Mouse (Mus musculus) limb, embryonic 13.5 days (tissue): Measurements from ENCODE around the gene Pcdh11x. TPM values are rescaled to one million over a fixed set of nuclear protein-coding genes. Genes with fewer than 3 reads are reported as not detected.
"Not testable (repeated sequence)": the region's sequence is repeated elsewhere in the genome, so short reads cannot be mapped to it uniquely, and the experiment has no call there.

Experiments used
- ATAC-seq: fragments of 200-750 bp; cut with Nextera tagmentation; 2 replicates; pipeline ENCODE4 v1.8.0; 2017; ENCODE audit warnings: low read depth, moderate number of reproducible peaks, moderate TSS enrichment; ENCODE audit not compliant: low FRiP score
- H3K27ac ChIP-seq: fragments of 300-500 bp; sonication (generic); 2 replicates; pipeline ENCODE4 v1.5.1; 2015; ENCODE audit warnings: inconsistent platforms, mild to moderate bottlenecking, moderate library complexity
- H3K27me3 ChIP-seq: fragments of 300-500 bp; sonication (generic); 2 replicates; pipeline ENCODE4 v1.6.1; 2015; ENCODE audit warnings: mild to moderate bottlenecking, inconsistent platforms
- H3K36me3 ChIP-seq: fragments of 300-500 bp; sonication (generic); 2 replicates; pipeline ENCODE4 v1.6.1; 2015; ENCODE audit warnings: inconsistent platforms, mild to moderate bottlenecking, moderate library complexity
- H3K4me1 ChIP-seq: fragments of 300-500 bp; sonication (generic); 2 replicates; pipeline ENCODE4 v1.6.1; 2015; ENCODE audit warnings: inconsistent platforms
- H3K4me2 ChIP-seq: fragments of 300-500 bp; sonication (generic); replicated peaks from 2 replicates; pipeline ENCODE4 v1.6.1; 2015; ENCODE audit warnings: inconsistent platforms, mild to moderate bottlenecking, moderate library complexity
- H3K4me3 ChIP-seq: fragments of 300-500 bp; sonication (generic); 2 replicates; pipeline ENCODE4 v1.5.1; 2015; ENCODE audit warnings: moderate library complexity, mild to moderate bottlenecking, inconsistent platforms
- H3K9ac ChIP-seq: fragments of 300-500 bp; sonication (generic); 2 replicates; pipeline ENCODE4 v1.6.1; 2015; ENCODE audit warnings: mild to moderate bottlenecking, inconsistent platforms
- H3K9me3 ChIP-seq: fragments of 300-500 bp; sonication (generic); 2 replicates; pipeline ENCODE4 v1.6.1; 2016; ENCODE audit warnings: inconsistent platforms
- WGBS: fragments of 180-500 bp; shearing (Covaris S2); methylation state at CpG from one replicate; pipeline ENCODE4 v1.1.7; 2015; 5-methylcytosine and 5-hydroxymethylcytosine counted together
- polyA plus RNA-seq: library from polyadenylated mRNA; unstranded; fragments of >200 nt; fragmentation: Nextera tagmentation; extraction: Ambion mirVana; gene quantifications from 2 replicates; pipeline ENCODE4 v1.2.1, GENCODE M21; 2015

Gene Pcdh11x
- polyA plus RNA-seq = 8.8 and 11.0 TPM in 2 replicates

DNA sequence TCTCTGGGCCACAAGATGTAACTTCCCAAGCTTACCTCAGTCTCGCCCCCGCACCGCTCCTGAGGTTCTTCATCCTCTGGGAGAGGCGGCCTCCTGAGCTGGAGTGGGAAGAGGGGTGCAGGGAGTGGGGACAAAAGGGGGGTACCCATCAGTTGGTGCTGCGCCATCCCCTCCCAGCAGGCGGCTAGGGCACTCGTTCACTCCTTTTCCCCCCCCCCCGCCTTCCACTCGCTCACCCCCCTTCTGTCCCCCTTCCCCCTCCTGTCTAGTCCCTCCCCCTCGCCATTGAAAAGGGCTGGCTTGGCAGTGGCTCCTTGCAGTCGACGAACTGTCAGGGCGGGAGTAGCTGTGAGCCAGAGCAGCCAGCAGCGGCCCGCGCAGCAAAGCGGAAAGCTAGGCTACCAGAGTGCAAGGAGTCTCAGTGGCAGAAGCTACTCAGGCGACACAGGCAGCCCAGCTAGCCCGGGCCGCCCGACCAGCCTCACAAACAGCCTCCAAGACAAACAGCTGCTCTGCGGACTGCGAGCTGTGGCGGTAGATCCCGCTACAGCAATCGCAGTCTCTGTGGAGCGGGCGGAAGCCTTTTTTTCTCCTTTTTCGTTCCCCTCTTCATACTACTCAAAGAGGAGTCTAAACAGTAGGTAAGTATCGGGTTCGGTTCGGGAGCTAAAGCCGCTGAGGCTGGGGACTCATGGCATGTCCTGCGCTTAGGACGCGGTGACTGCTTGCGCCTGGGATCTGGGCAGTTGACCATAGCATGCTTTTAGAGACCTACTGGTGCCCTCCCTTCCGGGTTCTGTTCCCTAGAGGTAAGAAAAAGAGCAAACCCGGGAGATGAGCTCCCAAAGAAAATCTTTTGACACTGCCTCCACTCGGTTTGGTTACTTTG is at the start of gene Pcdh11x:
Gene Pcdh11x (plus strand): TSS at position 249 of the 889 bp plus-strand sequence.
- no peaks in the 10 kb centered on the region for H3K9me3 ChIP-seq
- 0 out of 2 replicates have a peak, but pooled peaks cover 3% of the 10 kb centered on the region for H3K4me1 ChIP-seq
- 10% methylated on average over 33 of the region's 40 CpGs for WGBS
- peak within 1 kb of the TSS; percentile 62 for H3K9ac ChIP-seq
- H3K27ac ChIP-seq = no peak within 1 kb of the TSS
- H3K27me3 ChIP-seq = peaks cover 9% of the 10 kb centered on the region
- peak within 1 kb of the TSS; percentile 72 for H3K4me2 ChIP-seq
- ATAC-seq = peak; percentile 87
- no peaks in the 10 kb centered on the region for H3K36me3 ChIP-seq
- H3K4me3 ChIP-seq = peak within 1 kb of the TSS; percentile 51

DNA sequence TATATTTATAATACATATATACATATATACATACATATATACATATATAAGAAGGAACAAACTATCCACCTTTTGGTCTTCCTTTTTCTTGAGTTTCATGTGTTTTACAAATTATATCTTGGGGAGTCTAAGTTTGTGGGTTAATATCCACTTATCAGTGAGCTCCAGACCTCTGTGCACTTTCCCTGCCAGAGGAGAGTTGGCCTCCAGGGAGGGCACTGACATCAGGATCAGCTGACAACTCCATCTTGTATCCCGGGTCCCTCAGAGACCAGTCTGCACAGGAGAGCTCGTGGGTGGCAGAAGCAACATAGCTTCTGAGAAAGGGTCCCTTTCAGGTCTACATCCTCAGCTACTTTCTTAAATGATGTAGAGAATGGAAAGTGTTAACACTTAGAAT is 30.0 kb upstream of the Pcdh11x start:
- Histone ChIP-seq H3K9ac (no peak overlapping the region), H3K27me3 (no peaks in the 10 kb centered on the region), H3K4me2 (no peak overlapping the region), H3K4me1 (no peaks in the 10 kb centered on the region), H3K4me3 (no peak overlapping the region), H3K9me3 (no peaks in the 10 kb centered on the region), H3K27ac (no peak overlapping the region), H3K36me3 (no peaks in the 10 kb centered on the region)
- no peak for ATAC-seq
- WGBS = 78% methylated on average over 2 of the region's 2 CpGs

DNA sequence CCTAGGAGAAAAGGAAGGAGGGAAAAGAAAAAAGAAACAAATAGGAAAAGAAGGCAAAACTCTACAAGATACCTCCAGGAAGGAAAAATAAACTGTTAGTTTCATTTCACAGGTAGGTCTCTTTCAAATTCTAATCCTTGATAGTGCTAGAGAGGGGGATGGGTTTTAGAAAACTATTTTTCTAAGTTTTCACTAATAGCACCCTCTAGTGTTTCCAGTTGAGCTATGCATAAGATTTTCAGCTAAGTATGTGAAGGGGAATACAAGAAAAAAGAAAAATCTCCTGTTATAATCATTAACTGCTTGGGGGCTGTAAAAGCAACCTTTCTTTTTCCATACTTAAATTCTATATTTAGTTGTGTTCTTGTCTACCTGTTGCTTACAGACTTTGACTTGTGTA is 4.5 kb upstream of the Pcdh11x start:
- Histone ChIP-seq H3K4me1 (no peaks in the 10 kb centered on the region), H3K9ac (no peak overlapping the region), H3K4me3 (no peak overlapping the region), H3K36me3 (no peaks in the 10 kb centered on the region), H3K9me3 (no peaks in the 10 kb centered on the region), H3K4me2 (no peak overlapping the region), H3K27ac (no peak overlapping the region), H3K27me3 (peaks cover 3% of the 10 kb centered on the region; the same call in 1 of the 2 replicates)
- no peak for ATAC-seq

DNA sequence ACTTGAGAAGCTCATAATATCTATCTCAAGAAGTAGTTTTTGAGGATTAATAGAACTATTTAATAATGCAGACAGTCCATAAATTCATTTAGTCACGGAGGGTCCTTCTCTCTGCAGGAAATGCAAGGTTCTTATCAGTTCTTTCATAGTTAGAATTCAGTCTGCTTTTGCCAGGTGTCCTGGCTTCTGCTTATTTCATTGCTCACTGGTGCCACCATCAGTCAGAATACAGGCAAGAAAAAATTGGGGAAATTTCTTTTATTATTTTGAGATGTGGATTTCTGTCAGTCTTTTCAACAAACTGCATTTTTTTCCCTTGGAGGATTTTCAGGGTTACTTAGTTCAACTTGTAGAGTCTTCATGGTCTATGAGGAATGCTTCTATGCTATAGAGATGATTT is 2.6 kb upstream of the Pcdh11x start:
- Histone ChIP-seq H3K27me3 (peaks cover 9% of the 10 kb centered on the region), H3K4me2 (no peak overlapping the region), H3K4me3 (no peak overlapping the region), H3K9ac (no peak overlapping the region), H3K9me3 (no peaks in the 10 kb centered on the region), H3K27ac (no peak overlapping the region), H3K4me1 (0 out of 2 replicates have a peak, but pooled peaks cover 3% of the 10 kb centered on the region), H3K36me3 (no peaks in the 10 kb centered on the region)
- WGBS = 0% methylated on average over 1 of the region's 1 CpGs
- ATAC-seq = no peak

DNA sequence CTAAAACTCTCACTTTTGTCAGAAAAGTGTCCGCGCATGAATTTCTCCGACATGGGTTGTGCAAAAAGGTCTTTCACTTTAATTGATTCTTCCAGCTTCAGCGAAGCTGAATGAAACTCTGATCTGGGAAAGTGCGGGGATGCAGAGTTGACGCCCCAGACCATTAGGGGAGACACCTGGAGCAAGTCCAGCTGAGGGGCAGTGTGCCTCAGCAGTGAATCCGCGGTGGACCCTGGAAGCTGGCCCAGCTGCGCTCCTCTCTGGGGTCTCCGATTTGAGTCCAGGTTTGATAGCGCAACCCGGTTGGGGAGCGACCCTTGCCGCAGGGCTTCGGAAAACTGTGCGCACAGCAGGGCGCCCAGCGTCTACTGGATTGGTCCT is 831 bp downstream of the Pcdh11x start:
- Histone ChIP-seq H3K9me3 (no peaks in the 10 kb centered on the region), H3K27me3 (peaks cover 9% of the 10 kb centered on the region), H3K27ac (no peak overlapping the region), H3K36me3 (no peaks in the 10 kb centered on the region), H3K4me3 (peak overlapping the region; percentile 51), H3K4me2 (peak overlapping the region; percentile 72), H3K9ac (peak overlapping the region; percentile 62; the same call in 1 of the 2 replicates), H3K4me1 (0 out of 2 replicates have a peak, but pooled peaks cover 3% of the 10 kb centered on the region)
- ATAC-seq = no peak
- 10% methylated on average over 18 of the region's 18 CpGs for WGBS

DNA sequence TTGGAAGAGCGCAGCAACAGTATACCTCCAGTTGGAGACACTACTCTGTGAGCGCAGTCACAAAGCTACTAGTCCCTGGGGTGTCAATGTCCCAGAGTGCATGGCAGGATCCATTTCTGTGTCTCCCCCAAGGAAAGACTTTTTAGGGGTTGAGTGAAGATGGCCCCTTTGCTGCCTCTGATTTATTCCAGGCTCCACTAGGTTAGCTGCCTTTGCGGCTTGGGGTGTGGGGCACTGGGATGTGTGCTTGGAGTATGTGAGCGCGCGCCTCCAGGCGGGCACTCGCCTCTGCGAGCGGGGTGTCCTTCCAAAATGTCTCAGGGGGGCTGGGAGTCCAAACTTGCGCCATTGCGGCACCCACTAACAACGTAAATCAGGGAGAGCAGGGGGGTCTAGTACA is 1.6 kb downstream of the Pcdh11x start:
- 10% methylated on average over 13 of the region's 13 CpGs for WGBS
- Histone ChIP-seq H3K27me3 (peaks cover 9% of the 10 kb centered on the region), H3K4me1 (0 out of 2 replicates have a peak, but pooled peaks cover 3% of the 10 kb centered on the region), H3K4me3 (peak overlapping the region; percentile 51), H3K4me2 (peak overlapping the region; percentile 72), H3K27ac (no peak overlapping the region), H3K9me3 (no peaks in the 10 kb centered on the region), H3K36me3 (no peaks in the 10 kb centered on the region), H3K9ac (no peak overlapping the region)
- ATAC-seq = no peak

DNA sequence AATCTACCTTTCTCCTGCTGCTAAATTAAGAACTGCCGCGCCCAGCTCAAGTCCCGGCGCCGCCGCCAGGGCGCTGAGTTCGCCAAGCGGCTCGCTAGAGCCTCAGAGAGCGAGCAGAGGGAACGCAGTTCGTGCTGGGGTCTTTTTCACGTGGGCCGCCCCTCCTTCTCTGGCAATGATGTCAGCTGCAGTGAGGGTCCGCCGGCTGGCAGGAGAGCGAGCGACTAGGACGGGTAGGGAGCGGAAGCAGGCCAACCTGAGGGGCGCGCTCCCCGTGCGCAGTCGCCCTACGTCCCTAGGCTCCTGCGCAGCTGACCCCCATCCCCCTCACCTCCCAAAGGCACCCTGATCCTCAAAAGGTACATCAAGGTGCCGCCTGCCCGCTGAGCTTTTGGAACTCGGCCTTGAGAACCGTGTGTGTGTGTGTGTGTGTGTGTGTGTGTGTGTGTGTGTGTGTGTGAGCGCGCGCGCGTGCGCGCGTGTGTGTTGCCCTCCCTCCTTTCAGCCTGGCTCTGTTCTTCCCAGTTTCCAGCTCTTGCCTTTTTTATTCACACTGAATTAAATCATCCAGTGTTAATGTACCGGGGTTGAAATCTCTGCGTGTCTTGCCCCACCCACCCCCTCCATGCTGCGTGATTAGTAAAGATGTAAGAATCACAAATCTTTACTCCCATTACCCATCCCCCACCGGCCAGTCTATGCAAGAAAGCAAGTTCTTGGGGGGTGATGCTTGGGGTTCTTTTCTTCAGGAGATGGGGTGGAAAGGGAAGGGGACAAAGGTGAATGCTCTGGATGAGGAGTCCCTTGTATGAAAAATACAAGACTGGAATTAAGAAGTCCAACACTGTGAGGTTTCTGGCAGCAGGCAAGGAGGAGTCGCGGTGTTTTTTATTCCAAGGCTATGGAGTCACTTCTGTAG is 3.0 kb downstream of the Pcdh11x start:
- Histone ChIP-seq H3K9ac (peak overlapping the region; percentile 56; the same call in 1 of the 2 replicates), H3K27ac (no peak overlapping the region), H3K4me3 (peak overlapping the region; percentile 51), H3K4me2 (peak overlapping the region; percentile 72), H3K9me3 (no peaks in the 10 kb centered on the region), H3K36me3 (no peaks in the 10 kb centered on the region), H3K27me3 (peaks cover 9% of the 10 kb centered on the region), H3K4me1 (0 out of 2 replicates have a peak, but pooled peaks cover 3% of the 10 kb centered on the region)
- WGBS = 5% methylated on average over 34 of the region's 46 CpGs
- ATAC-seq = peak; percentile 70

- no peaks in the 10 kb centered on the region for H3K36me3 ChIP-seq
- no peaks in the 10 kb centered on the region for H3K4me1 ChIP-seq
- H3K4me2 ChIP-seq = no peak overlapping the region
- 66% methylated on average over 2 of the region's 2 CpGs for WGBS
- H3K9me3 ChIP-seq = no peaks in the 10 kb centered on the region
- H3K27me3 ChIP-seq = no peaks in the 10 kb centered on the region
- H3K27ac ChIP-seq = no peak overlapping the region
- H3K4me3 ChIP-seq = no peak overlapping the region
- no peak overlapping the region for H3K9ac ChIP-seq
- no peak for ATAC-seq
Observed at GRCm38 (mm10) chrX:120301469-120302175, 11.6 kb downstream of the Pcdh11x start.

DNA sequence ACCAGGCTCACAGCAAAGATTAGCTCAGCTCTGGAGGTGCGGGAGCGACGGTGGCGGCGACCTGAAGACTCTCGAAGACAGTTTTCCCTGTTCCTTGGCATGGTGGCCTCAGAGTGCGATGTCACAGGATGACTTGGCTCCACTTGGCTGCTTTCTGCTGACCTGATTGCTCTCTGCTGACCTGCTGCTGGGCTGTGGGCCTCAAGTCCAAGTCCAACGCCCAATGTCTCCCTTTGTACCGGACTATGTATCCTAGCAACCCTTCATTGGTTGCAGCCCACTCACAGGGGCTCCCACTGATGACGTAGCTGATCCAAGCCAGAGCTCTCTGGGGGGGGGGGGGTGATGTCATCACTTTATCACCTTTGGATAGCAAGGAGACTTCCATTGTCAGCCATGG is 22.9 kb downstream of the Pcdh11x start, which contains the start of gene H2afb3:
Gene H2afb3 (minus strand): TSS at position 101 of the 400 bp plus-strand sequence.
- H3K4me1 ChIP-seq, H3K27me3 ChIP-seq, H3K9ac ChIP-seq, H3K4me2 ChIP-seq, H3K27ac ChIP-seq, H3K4me3 ChIP-seq, H3K9me3 ChIP-seq, H3K36me3 ChIP-seq, ATAC-seq: not testable (repeated sequence)
- 89% methylated on average over 8 of the region's 10 CpGs for WGBS

GRCm38 (mm10) chrX:120466225-120466624 is 176.2 kb downstream of the Pcdh11x start:
- H3K4me2 ChIP-seq = no peak overlapping the region
- no peak for ATAC-seq
- no peak overlapping the region for H3K4me3 ChIP-seq
- H3K4me1 ChIP-seq = no peaks in the 10 kb centered on the region
- no peaks in the 10 kb centered on the region for H3K27me3 ChIP-seq
- H3K27ac ChIP-seq = no peak overlapping the region
- no peaks in the 10 kb centered on the region for H3K36me3 ChIP-seq
- H3K9ac ChIP-seq = no peak overlapping the region
- 61% methylated on average over 1 of the region's 1 CpGs for WGBS
- no peaks in the 10 kb centered on the region for H3K9me3 ChIP-seq

GRCm38 (mm10) chrX:120486428-120486827 is 196.4 kb downstream of the Pcdh11x start:
- no peaks in the 10 kb centered on the region for H3K27me3 ChIP-seq
- no peak for ATAC-seq
- no peaks in the 10 kb centered on the region for H3K9me3 ChIP-seq
- no peak overlapping the region for H3K27ac ChIP-seq
- H3K36me3 ChIP-seq = no peaks in the 10 kb centered on the region
- no peaks in the 10 kb centered on the region for H3K4me1 ChIP-seq
- no peak overlapping the region for H3K4me2 ChIP-seq
- no peak overlapping the region for H3K4me3 ChIP-seq
- no peak overlapping the region for H3K9ac ChIP-seq
